Mouse (Mus musculus) liver, embryonic 14.5 days (tissue): Measurements from ENCODE around the gene Rnf141.

Source experiments
- CTCF ChIP-seq: IDR thresholded peaks from 2 replicates; pipeline ENCODE4 v1.5.1; 2016; ENCODE audit warnings: antibody characterized with exemption, low read depth, control low read depth
- EP300 ChIP-seq: IDR thresholded peaks from 2 replicates; pipeline ENCODE4 v1.6.1; 2016; ENCODE audit warnings: antibody characterized with exemption, low read depth

GRCm38 (mm10) chr7:110853611-110854010 lies 9.4 kb upstream of the Rnf141 start:
- TF ChIP-seq CTCF, result no peak
- no peak for TF ChIP-seq EP300
